Mouse (Mus musculus) cortical plate, adult 2 months (tissue): ENCODE measurements around the gene Ppp1r35.

Experiments
- CTCF ChIP-seq: fragments of 200-500 bp; IDR thresholded peaks from 2 replicates; pipeline ENCODE4 v1.5.1; 2011; ENCODE audit warnings: mild to moderate bottlenecking, control low read depth, low read length; ENCODE audit not compliant: insufficient read depth; ENCODE audit errors: extremely low read depth
- POLR2A ChIP-seq: fragments of 200-500 bp; IDR thresholded peaks from 2 replicates; pipeline ENCODE4 v1.6.1; 2011; ENCODE audit warnings: mild to moderate bottlenecking, low read length, control low read depth; ENCODE audit not compliant: insufficient read depth; ENCODE audit errors: extremely low read depth

DNA sequence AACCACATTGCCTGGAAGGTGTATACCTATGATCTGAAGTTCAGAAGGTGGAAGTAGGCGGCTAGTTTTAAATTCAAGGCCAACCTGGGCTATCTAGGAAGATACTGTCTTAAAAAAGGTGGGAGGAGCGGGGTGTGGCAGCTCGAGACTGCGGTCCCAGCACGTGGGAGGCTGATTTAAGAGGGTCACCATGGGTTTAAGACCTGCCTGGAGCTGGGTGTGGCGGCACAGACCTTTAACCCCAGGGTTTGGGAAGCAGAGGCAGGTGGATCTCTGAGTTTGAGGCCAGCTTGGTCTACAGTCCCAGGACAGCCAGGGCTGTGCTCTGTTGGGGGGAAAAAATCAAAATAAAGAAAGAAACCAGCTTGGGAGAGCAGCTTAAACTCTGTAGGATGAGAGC, 26.7 kb upstream of the Ppp1r35 start:
- TF ChIP-seq POLR2A, result no peak
- TF ChIP-seq CTCF, result no peak
